Mouse (Mus musculus): ENCODE measurements around the gene St6galnac6. TPM values are rescaled to one million over a fixed set of nuclear protein-coding genes. Genes with fewer than 3 reads are reported as not detected.

The St6galnac6 gene
- polyA plus RNA-seq, 1 experiment from 2014 or later: 8.3 TPM

- H3K36me3 ChIP-seq (ENCODE audit: control insufficient read depth, insufficient read depth): no peaks in the 10 kb centered on the region
- no peaks in the 10 kb centered on the region for H3K4me1 ChIP-seq (replicated peaks; ENCODE audit: control insufficient read depth, insufficient read depth, low read length)
- H3K4me3 ChIP-seq (ENCODE audit: low read depth, low read length): no peak overlapping the region
- no peaks in the 10 kb centered on the region for H3K27me3 ChIP-seq (replicated peaks; ENCODE audit: control insufficient read depth, insufficient read depth, low read length)
- WGBS: 59% methylated on average over 11 of the region's 11 CpGs
- no peak overlapping the region for H3K27ac ChIP-seq (ENCODE audit: low read depth, low read length)
- ATAC-seq: no peak
- no peaks in the 10 kb centered on the region for H3K9me3 ChIP-seq (ENCODE audit: control insufficient read depth)
- H3K9ac ChIP-seq (ENCODE audit: low read depth, low read length): no peak overlapping the region
- no peak overlapping the region for H3K4me2 ChIP-seq (replicated peaks; ENCODE audit: low read depth)
- TF ChIP-seq CTCF (IDR thresholded peaks at IDR 0.05; ENCODE audit: low read depth): no peak
Measured at GRCm38 (mm10) chr2:32589213-32589795, 10.2 kb upstream of the St6galnac6 start.

- peaks cover 8% of the 10 kb centered on the region; the same call in 1 of the 2 replicates for H3K36me3 ChIP-seq (ENCODE audit: control insufficient read depth, insufficient read depth)
- no peak overlapping the region for H3K9ac ChIP-seq (ENCODE audit: low read depth, low read length)
- 81% methylated on average over 10 of the region's 10 CpGs for WGBS
- no peak overlapping the region for H3K27ac ChIP-seq (ENCODE audit: low read depth, low read length)
- H3K9me3 ChIP-seq (ENCODE audit: control insufficient read depth): no peaks in the 10 kb centered on the region
- no peak overlapping the region for H3K4me2 ChIP-seq (replicated peaks; ENCODE audit: low read depth)
- no peak overlapping the region for H3K4me3 ChIP-seq (ENCODE audit: low read depth, low read length)
- H3K4me1 ChIP-seq (replicated peaks; ENCODE audit: control insufficient read depth, insufficient read depth, low read length): no peaks in the 10 kb centered on the region
- H3K27me3 ChIP-seq (replicated peaks; ENCODE audit: control insufficient read depth, insufficient read depth, low read length): no peaks in the 10 kb centered on the region
- no peak for TF ChIP-seq CTCF (IDR thresholded peaks at IDR 0.05; ENCODE audit: low read depth)
- no peak for ATAC-seq
Measured at GRCm38 (mm10) chr2:32590224-32590623, 9.3 kb upstream of the St6galnac6 start.

- Histone ChIP-seq H3K4me3 (ENCODE audit: low read depth, low read length) (no peak overlapping the region), H3K9ac (ENCODE audit: low read depth, low read length) (no peak overlapping the region), H3K4me1 (replicated peaks; ENCODE audit: control insufficient read depth, insufficient read depth, low read length) (no peaks in the 10 kb centered on the region), H3K27ac (ENCODE audit: low read depth, low read length) (no peak overlapping the region), H3K36me3 (ENCODE audit: control insufficient read depth, insufficient read depth) (peaks cover 10% of the 10 kb centered on the region; the same call in 1 of the 2 replicates), H3K9me3 (ENCODE audit: control insufficient read depth) (no peaks in the 10 kb centered on the region), H3K4me2 (replicated peaks; ENCODE audit: low read depth) (no peak overlapping the region), H3K27me3 (replicated peaks; ENCODE audit: control insufficient read depth, insufficient read depth, low read length) (no peaks in the 10 kb centered on the region)
- WGBS: 77% methylated on average over 6 of the region's 6 CpGs
- no peak for ATAC-seq
- no peak for TF ChIP-seq CTCF (IDR thresholded peaks at IDR 0.05; ENCODE audit: low read depth)
Measured at GRCm38 (mm10) chr2:32591249-32591648, 8.3 kb upstream of the St6galnac6 start.

- no peak overlapping the region for H3K9ac ChIP-seq (ENCODE audit: low read depth, low read length)
- no peak overlapping the region for H3K4me2 ChIP-seq (replicated peaks; ENCODE audit: low read depth)
- no peaks in the 10 kb centered on the region for H3K9me3 ChIP-seq (ENCODE audit: control insufficient read depth)
- no peak for TF ChIP-seq CTCF (IDR thresholded peaks at IDR 0.05; ENCODE audit: low read depth)
- no peak for ATAC-seq
- H3K4me1 ChIP-seq (replicated peaks; ENCODE audit: control insufficient read depth, insufficient read depth, low read length): no peaks in the 10 kb centered on the region
- H3K27me3 ChIP-seq (replicated peaks; ENCODE audit: control insufficient read depth, insufficient read depth, low read length): no peaks in the 10 kb centered on the region
- 91% methylated on average over 13 of the region's 13 CpGs for WGBS
- H3K27ac ChIP-seq (ENCODE audit: low read depth, low read length): no peak overlapping the region
- H3K36me3 ChIP-seq (ENCODE audit: control insufficient read depth, insufficient read depth): peaks cover 13% of the 10 kb centered on the region
- H3K4me3 ChIP-seq (ENCODE audit: low read depth, low read length): no peak overlapping the region
Measured at GRCm38 (mm10) chr2:32596725-32597124, 2.8 kb upstream of the St6galnac6 start.

GRCm38 (mm10) chr2:32597248-32597647, 2.3 kb upstream of the St6galnac6 start:
- 58% methylated on average over 5 of the region's 5 CpGs for WGBS
- H3K36me3 ChIP-seq (ENCODE audit: control insufficient read depth, insufficient read depth): peaks cover 13% of the 10 kb centered on the region
- H3K4me2 ChIP-seq (replicated peaks; ENCODE audit: low read depth): no peak overlapping the region
- no peak overlapping the region for H3K9ac ChIP-seq (ENCODE audit: low read depth, low read length)
- no peaks in the 10 kb centered on the region for H3K4me1 ChIP-seq (replicated peaks; ENCODE audit: control insufficient read depth, insufficient read depth, low read length)
- H3K27me3 ChIP-seq (replicated peaks; ENCODE audit: control insufficient read depth, insufficient read depth, low read length): no peaks in the 10 kb centered on the region
- ATAC-seq: peak; percentile 31; the same call in 1 of the 2 replicates
- no peak overlapping the region for H3K4me3 ChIP-seq (ENCODE audit: low read depth, low read length)
- no peaks in the 10 kb centered on the region for H3K9me3 ChIP-seq (ENCODE audit: control insufficient read depth)
- TF ChIP-seq CTCF (IDR thresholded peaks at IDR 0.05; ENCODE audit: low read depth): no peak
- H3K27ac ChIP-seq (ENCODE audit: low read depth, low read length): peak overlapping the region; percentile 31; the same call in 1 of the 2 replicates

GRCm38 (mm10) chr2:32597699-32598098, 1.8 kb upstream of the St6galnac6 start:
- H3K4me3 ChIP-seq (ENCODE audit: low read depth, low read length): no peak overlapping the region
- no peaks in the 10 kb centered on the region for H3K9me3 ChIP-seq (ENCODE audit: control insufficient read depth)
- no peak overlapping the region for H3K9ac ChIP-seq (ENCODE audit: low read depth, low read length)
- no peak overlapping the region for H3K4me2 ChIP-seq (replicated peaks; ENCODE audit: low read depth)
- 73% methylated on average over 5 of the region's 5 CpGs for WGBS
- no peaks in the 10 kb centered on the region for H3K4me1 ChIP-seq (replicated peaks; ENCODE audit: control insufficient read depth, insufficient read depth, low read length)
- no peaks in the 10 kb centered on the region for H3K27me3 ChIP-seq (replicated peaks; ENCODE audit: control insufficient read depth, insufficient read depth, low read length)
- TF ChIP-seq CTCF (IDR thresholded peaks at IDR 0.05; ENCODE audit: low read depth): no peak
- no peak for ATAC-seq
- H3K27ac ChIP-seq (ENCODE audit: low read depth, low read length): peak overlapping the region; percentile 31; the same call in 1 of the 2 replicates
- H3K36me3 ChIP-seq (ENCODE audit: control insufficient read depth, insufficient read depth): peaks cover 13% of the 10 kb centered on the region
